Mouse (Mus musculus) liver, embryonic 14.5 days (tissue): ENCODE measurements around the gene Insr.

Source experiments
- CTCF ChIP-seq: IDR thresholded peaks from 2 replicates; pipeline ENCODE4 v1.5.1; 2016; ENCODE audit warnings: antibody characterized with exemption, low read depth, control low read depth
- EP300 ChIP-seq: IDR thresholded peaks from 2 replicates; pipeline ENCODE4 v1.6.1; 2016; ENCODE audit warnings: antibody characterized with exemption, low read depth

DNA sequence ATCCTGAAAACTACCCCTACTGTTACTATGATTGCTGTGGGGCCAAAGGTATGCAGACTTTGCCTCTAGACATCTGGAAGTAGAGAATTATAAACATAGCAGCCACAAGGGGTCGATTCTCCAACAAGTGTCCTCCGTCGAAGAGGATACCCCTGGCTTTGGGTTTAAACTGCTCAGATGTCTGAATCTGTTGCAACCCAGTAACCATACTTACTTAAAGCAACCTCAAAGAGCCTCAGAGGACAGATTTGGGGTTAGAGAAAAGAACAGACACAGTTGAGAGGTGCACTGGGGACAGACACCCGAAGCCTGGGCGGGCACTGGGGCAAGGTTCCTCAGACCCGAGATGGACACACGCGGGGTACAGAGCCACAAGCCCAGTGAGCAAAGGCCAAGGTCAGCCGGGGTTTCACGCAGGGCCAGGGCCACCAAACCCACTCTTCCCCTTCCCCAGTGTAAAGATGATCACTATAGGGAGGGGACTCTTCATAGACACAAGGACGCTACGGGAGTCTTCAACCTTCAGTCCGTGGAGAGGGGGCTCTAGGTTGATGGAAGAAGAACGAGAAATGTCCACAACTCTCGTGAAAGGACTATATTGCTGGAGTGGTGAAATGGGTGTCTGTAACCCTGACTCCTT is 1.1 kb downstream of the Insr start:
- TF ChIP-seq EP300, result no peak
- TF ChIP-seq CTCF, result no peak
